Mouse (Mus musculus): Measurements from ENCODE around the gene Myh7b. TPM values are rescaled to one million over a fixed set of nuclear protein-coding genes. Genes with fewer than 3 reads are reported as not detected.

The Myh7b gene
- total and polyA plus RNA-seq, 3 experiments, result 0.51 TPM; not detected in 2

DNA sequence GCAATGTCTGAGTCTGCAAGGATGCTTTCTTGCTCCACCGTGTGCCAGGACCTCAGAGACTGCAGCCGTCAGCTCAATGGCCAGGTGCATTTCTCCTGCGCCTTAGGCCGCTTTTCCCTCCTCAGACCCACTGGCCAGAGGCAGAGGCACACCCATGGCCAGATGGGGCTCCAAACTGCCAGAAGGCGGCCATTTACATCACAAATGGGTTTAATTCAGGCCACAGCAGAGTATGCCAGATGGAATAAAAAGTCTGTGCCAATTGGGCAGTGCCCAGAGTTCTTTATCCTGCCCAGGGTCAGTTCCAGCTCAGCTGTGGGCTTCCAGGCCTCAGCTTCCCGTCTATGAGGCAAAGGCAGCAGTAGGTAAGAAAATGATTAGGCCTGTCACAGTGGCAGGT, 29.6 kb downstream of the Myh7b start:
- in situ Hi-C loops (cut with MboI; ENCODE audit: low pct_ligation_motif_present, low pct_unique_long_range_greater_than_20kb, low sequenced_read_pairs), result no loop called here
- H3K36me3 ChIP-seq (replicated peaks in 1 of 2; ENCODE audit: control insufficient read depth in 1 of 2, insufficient read depth in 1 of 2, low read length in 1 of 2), result peaks cover 73 to 97% of the 10 kb centered on the region in 2 experiments
- no peak for TF ChIP-seq ETS1 (conservative IDR thresholded peaks at IDR 0.05; ENCODE audit: low read depth, low read length)
- no peak for TF ChIP-seq HCFC1 (IDR thresholded peaks at IDR 0.05; ENCODE audit: low read depth, low read length)
- no peak for TF ChIP-seq CHD2 (IDR thresholded peaks at IDR 0.05; ENCODE audit: low read length)
- TF ChIP-seq JUND (conservative IDR thresholded peaks at IDR 0.05; ENCODE audit: low read depth, low read length), result no peak

DNA sequence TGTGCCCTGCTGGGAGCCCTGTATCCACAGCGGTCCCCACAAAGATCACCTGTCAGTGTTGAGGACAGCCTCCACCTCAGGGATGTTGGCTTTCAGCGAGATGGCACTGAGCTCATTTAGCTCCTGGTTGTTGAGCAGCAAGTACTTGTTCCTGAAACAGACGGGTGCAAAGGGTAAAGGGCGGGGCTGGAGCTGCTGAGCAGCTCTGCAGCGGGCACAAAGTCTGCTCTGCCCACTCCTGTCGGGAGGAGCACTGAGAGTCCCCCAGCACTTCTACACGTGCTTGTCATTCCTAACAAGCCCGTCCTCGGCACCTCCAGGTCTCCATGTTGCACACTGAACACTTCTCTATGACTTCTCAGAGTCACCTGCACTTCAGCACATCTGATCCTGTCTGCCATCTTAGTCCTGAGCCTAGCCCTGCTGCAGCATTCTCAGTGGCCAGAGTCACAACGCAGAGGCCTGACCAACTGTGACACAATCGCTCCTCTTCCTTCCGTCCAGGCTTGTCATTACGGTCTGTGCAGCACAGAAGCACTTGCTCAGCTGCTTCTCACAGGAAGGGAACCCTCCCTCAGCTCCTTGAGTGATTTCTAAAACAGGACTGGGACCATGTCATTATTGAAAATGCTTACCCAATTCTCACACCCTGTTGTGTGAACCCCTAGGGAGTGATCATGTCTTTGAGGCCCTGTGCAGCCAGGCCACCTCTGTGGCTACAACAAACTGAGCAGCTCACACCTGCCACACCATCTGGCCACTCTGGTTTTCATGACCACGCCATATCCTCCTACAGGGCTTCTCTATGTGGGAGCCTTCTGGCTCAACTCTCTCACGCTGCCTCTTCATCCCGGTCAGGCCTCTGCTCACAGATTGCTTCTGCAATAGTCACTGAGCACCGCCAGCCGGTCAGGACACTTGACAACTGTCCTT, 30.8 kb downstream of the Myh7b start:
- peaks cover 73 to 95% of the 10 kb centered on the region in 2 experiments for H3K36me3 ChIP-seq (replicated peaks in 1 of 2; ENCODE audit: control insufficient read depth in 1 of 2, insufficient read depth in 1 of 2, low read length in 1 of 2)
- no peak overlapping the region for H3K4me2 ChIP-seq (ENCODE audit: insufficient read depth, low read depth, poor library complexity, severe bottlenecking)
- no peak for DNase-seq (ENCODE audit: extremely low read depth)
- in situ Hi-C loops (cut with MboI; ENCODE audit: low pct_ligation_motif_present, low pct_unique_long_range_greater_than_20kb, low sequenced_read_pairs) (no loop called here), dilution Hi-C loops (cut with MboI; ENCODE audit: extremely low pct_ligation_motif_present, extremely low pct_unique_long_range_greater_than_20kb, low sequenced_read_pairs) (no loop called here)
- H3K9me3 ChIP-seq (replicated peaks; ENCODE audit: low read length), result no peaks in the 10 kb centered on the region
- no peak overlapping the region for H3K9ac ChIP-seq (ENCODE audit: insufficient read depth, low read depth)
- no peaks in the 10 kb centered on the region for H3K27me3 ChIP-seq (replicated peaks)
- H3K4me3 ChIP-seq (replicated peaks in 1 of 3; ENCODE audit: low read depth in 2 of 3, low read length in 2 of 3, poor library complexity in 1 of 3), result no peak overlapping the region
- no peaks in the 10 kb centered on the region for H3K4me1 ChIP-seq (ENCODE audit: control insufficient read depth in 1 of 2, insufficient read depth in 2 of 2)
- no peaks in the 10 kb centered on the region for H3K79me2 ChIP-seq (replicated peaks; ENCODE audit: control insufficient read depth, extremely low read depth, insufficient read depth, poor library complexity, severe bottlenecking)
- no peak for TF ChIP-seq ZMIZ1 (IDR thresholded peaks at IDR 0.05; ENCODE audit: low read depth, low read length)
- TF ChIP-seq CTCF (conservative IDR thresholded peaks at IDR 0.05 in 1 of 2, IDR thresholded peaks at IDR 0.05 in 1 of 2; ENCODE audit: low read depth in 2 of 2, low read length in 2 of 2), result no peak
- TF ChIP-seq CHD1 (IDR thresholded peaks at IDR 0.05; ENCODE audit: low read depth, low read length), result no peak
- no peak for TF ChIP-seq POLR2AphosphoS2 (IDR thresholded peaks at IDR 0.05; ENCODE audit: low read depth, low read length)
- no peak for TF ChIP-seq MYC (IDR thresholded peaks at IDR 0.05; ENCODE audit: low read depth, low read length)
- no peak for TF ChIP-seq SIN3A (IDR thresholded peaks at IDR 0.05; ENCODE audit: low read length)
- no peak for TF ChIP-seq USF1 (IDR thresholded peaks at IDR 0.05; ENCODE audit: low read depth, low read length)
- TF ChIP-seq E2F4 (IDR thresholded peaks at IDR 0.05; ENCODE audit: insufficient replicate concordance, low read depth, low read length), result no peak
- TF ChIP-seq USF2 (conservative IDR thresholded peaks at IDR 0.05; ENCODE audit: low read depth, low read length), result no peak
- TF ChIP-seq MAX (IDR thresholded peaks at IDR 0.05; ENCODE audit: low read length), result no peak
- TF ChIP-seq RCOR1 (conservative IDR thresholded peaks at IDR 0.05; ENCODE audit: low read depth, low read length), result no peak
- no peak for TF ChIP-seq GABPA (IDR thresholded peaks at IDR 0.05; ENCODE audit: insufficient replicate concordance, low read depth, low read length)
- no peak for TF ChIP-seq ZNF384 (IDR thresholded peaks at IDR 0.05; ENCODE audit: low read depth, low read length)
- TF ChIP-seq HCFC1 (IDR thresholded peaks at IDR 0.05; ENCODE audit: low read depth, low read length), result no peak
- TF ChIP-seq JUND (conservative IDR thresholded peaks at IDR 0.05; ENCODE audit: low read depth, low read length), result no peak
- no peak for TF ChIP-seq TCF12 (IDR thresholded peaks at IDR 0.05; ENCODE audit: low read depth, low read length)
- no peak for TF ChIP-seq MAZ (IDR thresholded peaks at IDR 0.05; ENCODE audit: low read depth, low read length)
- no peak for TF ChIP-seq CHD2 (IDR thresholded peaks at IDR 0.05; ENCODE audit: low read length)
- no peak for TF ChIP-seq ETS1 (conservative IDR thresholded peaks at IDR 0.05; ENCODE audit: low read depth, low read length)
- no peak overlapping the region for H3K27ac ChIP-seq (ENCODE audit: insufficient read depth, low read depth)

More for the DNA sequence above, 29.6 kb downstream of the Myh7b start:
- no peaks in the 10 kb centered on the region for H3K9me3 ChIP-seq (replicated peaks; ENCODE audit: low read length)
- H3K4me3 ChIP-seq (replicated peaks in 1 of 3; ENCODE audit: low read depth in 2 of 3, low read length in 2 of 3, poor library complexity in 1 of 3), result no peak overlapping the region
- H3K9ac ChIP-seq (ENCODE audit: insufficient read depth, low read depth), result no peak overlapping the region
- no peaks in the 10 kb centered on the region for H3K4me1 ChIP-seq (ENCODE audit: control insufficient read depth in 1 of 2, insufficient read depth in 2 of 2)
- dilution Hi-C loops (cut with MboI; ENCODE audit: extremely low pct_ligation_motif_present, extremely low pct_unique_long_range_greater_than_20kb, low sequenced_read_pairs), result no loop called here
- no peak overlapping the region for H3K4me2 ChIP-seq (ENCODE audit: insufficient read depth, low read depth, poor library complexity, severe bottlenecking)
- H3K27ac ChIP-seq (ENCODE audit: insufficient read depth, low read depth), result no peak overlapping the region
- H3K27me3 ChIP-seq (replicated peaks), result no peaks in the 10 kb centered on the region
- DNase-seq (ENCODE audit: extremely low read depth), result no peak
- no peaks in the 10 kb centered on the region for H3K79me2 ChIP-seq (replicated peaks; ENCODE audit: control insufficient read depth, extremely low read depth, insufficient read depth, poor library complexity, severe bottlenecking)

Measured in CH12.LX (cell line).